Mouse (Mus musculus): ENCODE data around the gene Adora2a. TPM values are rescaled to one million over a fixed set of nuclear protein-coding genes. Genes with fewer than 3 reads are reported as not detected.

The Adora2a gene
- polyA plus RNA-seq, 1 experiment, result 3.8 TPM

- no peak overlapping the region for H3K4me3 ChIP-seq (ENCODE audit: insufficient read depth, low read depth, low read length)
- no peak overlapping the region for H3K27ac ChIP-seq (replicated peaks; ENCODE audit: low read depth, low read length)
Observed at GRCm38 (mm10) chr10:75301195-75301806, 15.4 kb upstream of the Adora2a start.

GRCm38 (mm10) chr10:75301937-75302336 lies 14.7 kb upstream of the Adora2a start:
- no peak overlapping the region for H3K27ac ChIP-seq (replicated peaks; ENCODE audit: low read depth, low read length)
- no peak overlapping the region for H3K4me3 ChIP-seq (ENCODE audit: insufficient read depth, low read depth, low read length)
- peaks cover 20% of the 10 kb centered on the region for H3K4me1 ChIP-seq (ENCODE audit: control insufficient read depth, insufficient read depth, insufficient read length, low read length)

More at GRCm38 (mm10) chr10:75301195-75301806, 15.4 kb upstream of the Adora2a start:
- peaks cover 20% of the 10 kb centered on the region for H3K4me1 ChIP-seq (ENCODE audit: control insufficient read depth, insufficient read depth, insufficient read length, low read length)

GRCm38 (mm10) chr10:75302536-75302935 lies 14.1 kb upstream of the Adora2a start:
- H3K27ac ChIP-seq (replicated peaks; ENCODE audit: low read depth, low read length), result 0 out of 2 replicates have a peak overlapping the region, but pooled peaks have one; percentile 13
- H3K4me1 ChIP-seq (ENCODE audit: control insufficient read depth, insufficient read depth, insufficient read length, low read length), result peaks cover 20% of the 10 kb centered on the region
- H3K4me3 ChIP-seq (ENCODE audit: insufficient read depth, low read depth, low read length), result no peak overlapping the region

- Histone ChIP-seq H3K4me3 (ENCODE audit: insufficient read depth, low read depth, low read length) (no peak overlapping the region), H3K4me1 (ENCODE audit: control insufficient read depth, insufficient read depth, insufficient read length, low read length) (peaks cover 20% of the 10 kb centered on the region), H3K27ac (replicated peaks; ENCODE audit: low read depth, low read length) (peak overlapping the region; percentile 84)
Observed at GRCm38 (mm10) chr10:75303324-75304048, 13.2 kb upstream of the Adora2a start.

GRCm38 (mm10) chr10:75304049-75304405 lies 12.7 kb upstream of the Adora2a start:
- peak overlapping the region; percentile 84 for H3K27ac ChIP-seq (replicated peaks; ENCODE audit: low read depth, low read length)
- no peak overlapping the region for H3K4me3 ChIP-seq (ENCODE audit: insufficient read depth, low read depth, low read length)
- H3K4me1 ChIP-seq (ENCODE audit: control insufficient read depth, insufficient read depth, insufficient read length, low read length), result peaks cover 19% of the 10 kb centered on the region

GRCm38 (mm10) chr10:75304413-75304812 lies 12.3 kb upstream of the Adora2a start:
- Histone ChIP-seq H3K4me3 (ENCODE audit: insufficient read depth, low read depth, low read length) (no peak overlapping the region), H3K27ac (replicated peaks; ENCODE audit: low read depth, low read length) (peak overlapping the region; percentile 84), H3K4me1 (ENCODE audit: control insufficient read depth, insufficient read depth, insufficient read length, low read length) (peaks cover 15% of the 10 kb centered on the region)

GRCm38 (mm10) chr10:75307130-75307529 lies 9.5 kb upstream of the Adora2a start:
- peaks cover 8% of the 10 kb centered on the region for H3K4me1 ChIP-seq (ENCODE audit: control insufficient read depth, insufficient read depth, insufficient read length, low read length)
- no peak overlapping the region for H3K27ac ChIP-seq (replicated peaks; ENCODE audit: low read depth, low read length)
- no peak overlapping the region for H3K4me3 ChIP-seq (ENCODE audit: insufficient read depth, low read depth, low read length)

- Histone ChIP-seq H3K4me1 (ENCODE audit: control insufficient read depth, insufficient read depth, insufficient read length, low read length) (peaks cover 16% of the 10 kb centered on the region), H3K4me3 (ENCODE audit: insufficient read depth, low read depth, low read length) (no peak overlapping the region), H3K27ac (replicated peaks; ENCODE audit: low read depth, low read length) (no peak overlapping the region)
Observed at GRCm38 (mm10) chr10:75312361-75312760, 4.3 kb upstream of the Adora2a start.

- no peak overlapping the region for H3K4me3 ChIP-seq (ENCODE audit: insufficient read depth, low read depth, low read length)
- peak overlapping the region; percentile 100 for H3K27ac ChIP-seq (replicated peaks; ENCODE audit: low read depth, low read length)
- peaks cover 16% of the 10 kb centered on the region for H3K4me1 ChIP-seq (ENCODE audit: control insufficient read depth, insufficient read depth, insufficient read length, low read length)
Observed at GRCm38 (mm10) chr10:75314190-75314980, 2.3 kb upstream of the Adora2a start.

- peaks cover 16% of the 10 kb centered on the region for H3K4me1 ChIP-seq (ENCODE audit: control insufficient read depth, insufficient read depth, insufficient read length, low read length)
- H3K27ac ChIP-seq (replicated peaks; ENCODE audit: low read depth, low read length), result peak overlapping the region; percentile 100
- peak overlapping the region; percentile 92 for H3K4me3 ChIP-seq (ENCODE audit: insufficient read depth, low read depth, low read length)
Observed at GRCm38 (mm10) chr10:75315756-75316155, 921 bp upstream of the Adora2a start.

GRCm38 (mm10) chr10:75316472-75316871 lies 205 bp upstream of the Adora2a start:
- H3K4me1 ChIP-seq (ENCODE audit: control insufficient read depth, insufficient read depth, insufficient read length, low read length), result peaks cover 19% of the 10 kb centered on the region
- peak overlapping the region; percentile 92 for H3K4me3 ChIP-seq (ENCODE audit: insufficient read depth, low read depth, low read length)
- H3K27ac ChIP-seq (replicated peaks; ENCODE audit: low read depth, low read length), result peak overlapping the region; percentile 100

GRCm38 (mm10) chr10:75316908-75317761 lies 458 bp downstream of the Adora2a start:
- H3K27ac ChIP-seq (replicated peaks; ENCODE audit: low read depth, low read length), result peak overlapping the region; percentile 100
- peak overlapping the region; percentile 92 for H3K4me3 ChIP-seq (ENCODE audit: insufficient read depth, low read depth, low read length)
- peaks cover 24% of the 10 kb centered on the region for H3K4me1 ChIP-seq (ENCODE audit: control insufficient read depth, insufficient read depth, insufficient read length, low read length)

GRCm38 (mm10) chr10:75318206-75318605 lies 1.5 kb downstream of the Adora2a start:
- Histone ChIP-seq H3K4me1 (ENCODE audit: control insufficient read depth, insufficient read depth, insufficient read length, low read length) (peaks cover 24% of the 10 kb centered on the region), H3K4me3 (ENCODE audit: insufficient read depth, low read depth, low read length) (peak overlapping the region; percentile 92), H3K27ac (replicated peaks; ENCODE audit: low read depth, low read length) (peak overlapping the region; percentile 100)

GRCm38 (mm10) chr10:75320321-75320720 lies 3.6 kb downstream of the Adora2a start:
- H3K4me3 ChIP-seq (ENCODE audit: insufficient read depth, low read depth, low read length), result peak overlapping the region; percentile 92
- 0 out of 2 replicates have a peak overlapping the region, but pooled peaks have one; percentile 1 for H3K27ac ChIP-seq (replicated peaks; ENCODE audit: low read depth, low read length)
- peaks cover 17% of the 10 kb centered on the region for H3K4me1 ChIP-seq (ENCODE audit: control insufficient read depth, insufficient read depth, insufficient read length, low read length)

Measured in brown adipose tissue, adult 24 weeks (tissue).